Mouse (Mus musculus) brain, adult 2 months (tissue): Measurements from ENCODE around the gene Clybl.

Source experiments
- DNase-seq: peaks from one replicate; pipeline ENCODE4 v3.0.0; 2011; ENCODE audit warnings: low read depth, low spot score

The Clybl gene

DNA sequence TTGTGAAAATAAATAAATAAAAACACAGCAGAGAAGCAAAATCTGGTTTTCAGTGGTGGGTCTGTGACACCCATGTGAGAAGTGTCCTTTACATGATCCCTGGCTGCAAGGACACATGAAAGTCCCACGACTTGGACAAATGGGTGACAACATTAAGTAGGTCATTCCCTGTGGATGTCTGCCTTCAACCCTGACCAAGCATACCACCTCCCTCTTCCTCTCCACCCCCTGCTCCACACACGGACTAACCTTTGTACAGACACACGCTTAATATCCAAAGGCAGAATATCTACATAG, 203.7 kb downstream of the Clybl start:
- DNase-seq = peak; percentile 66

DNA sequence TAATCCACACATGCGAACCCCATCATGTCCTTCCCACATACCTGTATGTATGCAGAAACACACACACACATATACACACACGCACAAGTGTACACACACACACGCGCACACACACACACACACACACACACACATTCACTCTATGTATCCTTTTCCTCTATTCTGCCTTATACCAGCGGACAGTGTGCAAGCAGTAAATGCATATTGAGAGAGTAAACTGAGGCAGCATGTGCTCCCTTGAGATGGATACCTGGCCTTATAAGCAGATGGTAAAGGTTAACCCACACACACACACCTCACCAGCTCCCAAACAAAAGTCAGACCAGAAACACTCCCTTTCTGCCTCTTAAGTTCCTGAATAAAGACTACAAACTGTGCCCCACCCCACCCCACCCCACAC, 204.3 kb downstream of the Clybl start:
- DNase-seq = no peak

DNA sequence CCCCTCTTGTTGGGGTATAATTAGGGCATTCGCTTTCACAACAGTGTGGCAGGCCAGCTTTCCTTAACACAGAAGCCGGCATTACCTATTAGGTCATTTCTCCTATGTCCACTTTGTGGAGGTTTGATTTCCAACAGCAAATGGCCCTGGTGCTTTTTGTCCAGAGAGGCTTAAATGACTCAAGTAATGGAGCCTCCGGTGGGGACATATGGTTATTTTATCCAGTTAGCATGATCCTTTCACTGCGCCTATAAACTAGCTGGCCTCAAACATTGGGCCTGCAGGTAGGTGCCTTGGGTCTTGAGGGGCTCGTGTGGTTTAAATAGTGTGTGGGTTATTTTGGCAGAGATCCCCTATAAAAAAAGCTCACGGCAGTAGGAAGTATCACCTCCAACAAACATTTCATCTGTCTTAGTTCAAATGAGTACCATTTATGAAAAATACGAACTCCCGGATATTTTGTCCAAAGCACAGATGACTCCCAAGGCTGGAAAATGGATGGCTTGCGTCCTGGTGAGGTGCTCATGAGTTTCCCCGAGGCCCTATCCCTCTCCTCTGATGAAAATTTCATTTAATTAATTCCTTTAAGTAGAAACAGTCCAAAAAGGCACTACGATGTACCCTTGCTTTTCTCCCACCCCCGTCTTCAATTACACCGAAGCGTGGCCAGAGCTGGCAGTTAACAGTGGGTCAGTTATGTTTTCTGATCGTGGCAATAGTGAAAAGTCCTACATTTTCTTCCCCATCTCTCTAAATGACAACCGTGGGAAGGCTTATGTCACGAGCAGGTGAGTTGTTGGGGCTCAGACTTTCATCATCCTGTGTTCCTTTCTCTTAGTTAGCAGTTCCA, 205.0 kb downstream of the Clybl start:
- peak; percentile 66 for DNase-seq

DNA sequence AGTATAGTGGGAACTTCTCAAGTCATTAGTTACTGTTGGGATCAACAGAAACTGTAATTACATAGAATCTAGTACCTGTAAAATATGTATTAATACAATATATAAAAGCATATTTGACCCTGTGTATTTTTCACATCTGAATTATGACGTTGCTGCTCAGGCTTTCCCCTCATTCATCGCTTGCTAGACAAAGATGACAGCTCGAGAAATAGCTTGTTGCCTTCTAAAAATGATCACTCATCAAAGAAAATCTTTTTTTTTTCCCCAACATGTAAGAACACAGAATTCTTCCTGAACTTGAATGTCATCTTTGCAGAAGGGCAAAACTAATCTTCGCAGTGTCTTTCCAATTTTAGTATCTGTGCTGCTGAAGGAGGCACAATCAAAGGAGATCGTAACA, 206.3 kb downstream of the Clybl start:
- no peak for DNase-seq

DNA sequence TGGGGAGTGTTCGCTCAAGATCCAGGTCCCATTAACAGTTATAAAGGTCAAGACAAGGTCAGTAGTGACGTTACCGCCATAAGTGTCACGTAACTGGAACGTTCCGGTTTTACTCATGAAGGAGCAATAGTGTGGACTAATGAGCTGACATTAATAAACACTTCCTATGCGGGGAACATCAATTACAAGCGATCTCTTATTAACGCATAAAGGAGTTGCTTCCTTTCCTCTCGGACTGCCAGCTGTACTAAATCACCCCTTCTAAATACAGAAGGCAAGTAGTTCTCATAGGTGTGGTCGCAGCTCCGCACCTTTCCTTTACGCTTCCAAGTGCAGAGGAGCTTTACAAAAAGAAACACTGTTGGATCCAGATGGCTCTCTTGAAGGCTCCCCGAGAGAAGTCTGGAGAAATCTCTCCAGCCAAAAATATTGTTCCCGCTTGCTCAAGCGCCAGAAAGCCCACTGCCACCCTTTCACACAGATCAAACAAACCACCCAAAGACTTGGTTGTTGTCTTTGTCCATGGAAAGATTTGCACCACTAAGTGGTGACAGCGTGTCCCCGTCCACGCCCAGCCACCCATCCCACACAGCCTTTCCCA, 207.0 kb downstream of the Clybl start:
- no peak for DNase-seq

DNA sequence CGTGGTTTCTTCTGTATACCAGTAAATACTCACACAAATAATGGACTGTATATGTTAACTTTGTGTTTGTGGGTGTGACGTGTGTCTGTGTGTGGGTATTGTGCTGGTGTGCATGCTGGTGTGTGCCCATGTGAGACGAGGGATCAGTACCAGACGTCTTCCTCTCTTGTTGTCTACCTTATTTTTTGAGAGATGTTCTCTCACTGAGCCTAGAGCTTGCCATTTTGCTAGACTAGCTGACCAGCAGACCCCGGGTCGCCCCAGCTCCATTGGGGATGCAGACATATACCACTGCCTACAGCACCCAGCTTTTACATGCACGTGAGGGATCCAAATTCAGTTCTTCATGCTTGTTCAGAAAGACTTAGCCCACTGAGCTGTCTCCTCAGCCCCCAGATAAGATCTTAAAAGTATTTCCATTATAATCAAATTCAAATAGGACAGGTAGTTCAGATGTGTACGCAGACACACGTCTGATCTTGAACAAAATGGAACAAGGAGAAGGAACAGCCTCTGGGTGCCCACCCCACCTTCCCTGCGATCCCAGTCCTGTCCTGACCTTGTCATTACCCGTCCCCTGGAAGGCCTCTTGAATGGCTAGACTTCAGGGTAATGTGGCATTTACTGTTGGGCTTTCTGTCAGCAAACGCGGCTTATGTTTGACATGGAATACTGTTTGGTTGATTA, 208.3 kb downstream of the Clybl start:
- DNase-seq = no peak

DNA sequence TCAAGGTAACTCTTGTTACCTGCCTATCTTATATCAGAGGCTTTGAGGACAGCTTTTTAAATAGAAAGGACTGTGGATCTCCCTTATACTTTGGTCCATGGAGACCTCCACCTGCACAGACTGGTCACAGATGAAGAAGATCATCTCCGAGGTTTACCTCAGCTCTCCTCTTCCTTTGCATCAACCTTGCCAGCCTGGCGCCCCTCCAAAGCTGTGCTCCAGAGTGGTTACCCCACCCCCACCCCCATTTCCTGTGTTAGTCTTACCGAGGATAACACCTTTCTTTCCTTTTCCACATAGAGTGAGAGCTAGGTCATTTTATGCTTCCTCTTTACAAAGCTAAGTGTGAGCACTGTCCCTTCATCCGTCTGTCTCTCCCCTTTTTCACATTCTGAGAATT, 209.4 kb downstream of the Clybl start:
- peak; percentile 73 for DNase-seq

DNA sequence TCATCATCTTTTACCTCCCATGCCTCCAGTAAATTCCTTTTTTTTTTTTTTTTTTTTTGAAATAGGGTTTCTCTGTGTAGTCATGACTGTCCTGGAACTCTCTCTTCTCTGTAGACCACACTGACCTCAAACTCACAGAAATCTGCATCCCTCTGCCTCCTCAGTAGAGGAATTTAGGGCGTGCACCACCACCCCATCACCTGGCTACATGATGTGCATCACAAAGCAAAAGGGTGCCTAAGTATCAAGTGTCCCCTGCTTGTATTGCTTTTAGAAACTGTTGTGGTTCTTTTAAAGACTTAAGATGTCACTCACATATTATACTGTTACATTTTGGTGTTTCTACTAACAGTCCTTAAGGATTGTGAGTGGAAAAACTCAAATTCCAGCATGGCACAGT, 211.6 kb downstream of the Clybl start:
- DNase-seq = no peak

DNA sequence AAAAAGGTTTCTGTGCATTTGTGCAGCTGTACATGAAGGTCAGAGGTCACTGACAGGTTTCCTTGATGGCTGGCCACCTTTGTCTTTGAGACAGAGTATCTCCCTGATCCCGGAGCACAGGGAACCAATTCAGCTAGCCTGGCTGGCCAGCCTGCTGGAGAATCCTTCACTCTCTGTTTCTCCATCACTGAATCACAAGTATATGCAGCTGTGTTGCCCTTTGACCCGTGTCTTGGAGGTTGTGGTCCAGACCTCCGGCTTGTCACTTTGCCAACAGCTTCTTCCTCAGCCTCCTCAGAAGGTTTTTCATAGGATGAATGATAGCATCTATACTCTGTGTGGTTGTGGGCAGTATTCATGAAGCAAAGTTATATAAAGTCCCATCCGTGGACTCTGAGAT, 217.2 kb downstream of the Clybl start:
- no peak for DNase-seq

DNA sequence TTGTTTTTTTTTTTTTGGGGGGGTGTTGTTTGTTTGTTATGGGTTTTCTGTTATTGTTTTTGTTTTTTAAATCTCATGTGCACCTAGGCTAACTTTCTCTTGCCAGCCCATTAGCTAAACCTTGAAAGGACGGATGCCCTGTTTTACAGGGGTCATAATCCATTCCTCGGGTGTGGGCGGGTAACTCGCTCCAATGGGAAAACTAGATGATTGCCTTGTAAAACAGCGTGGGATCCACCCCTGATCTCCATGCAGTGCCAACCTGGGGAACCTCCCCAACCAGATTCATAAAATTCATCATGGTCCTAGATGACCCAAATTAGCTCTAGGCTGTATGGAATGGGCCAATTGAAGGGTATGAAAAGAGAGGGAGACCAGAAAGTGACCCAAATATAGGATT, 218.4 kb downstream of the Clybl start:
- DNase-seq = no peak

DNA sequence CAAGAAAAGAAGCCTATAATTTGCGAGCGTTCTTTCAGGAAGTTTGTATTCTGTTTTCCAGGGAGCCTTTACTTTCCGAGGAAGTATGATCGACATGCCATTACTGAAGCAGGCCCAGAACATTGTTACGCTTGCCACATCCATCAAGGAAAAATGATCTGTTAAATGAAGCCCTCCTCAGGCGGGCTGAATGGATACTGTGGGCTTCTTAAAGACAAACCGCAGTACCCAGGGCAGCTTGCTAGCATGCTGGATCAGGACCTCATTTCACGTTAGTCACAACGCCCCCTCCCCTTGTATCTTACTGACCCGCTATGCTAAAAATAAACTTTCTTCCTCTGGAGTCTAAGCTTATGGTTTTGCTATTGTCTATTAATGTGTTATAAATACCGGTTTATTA, 220.4 kb downstream of the Clybl start:
- DNase-seq = no peak

DNA sequence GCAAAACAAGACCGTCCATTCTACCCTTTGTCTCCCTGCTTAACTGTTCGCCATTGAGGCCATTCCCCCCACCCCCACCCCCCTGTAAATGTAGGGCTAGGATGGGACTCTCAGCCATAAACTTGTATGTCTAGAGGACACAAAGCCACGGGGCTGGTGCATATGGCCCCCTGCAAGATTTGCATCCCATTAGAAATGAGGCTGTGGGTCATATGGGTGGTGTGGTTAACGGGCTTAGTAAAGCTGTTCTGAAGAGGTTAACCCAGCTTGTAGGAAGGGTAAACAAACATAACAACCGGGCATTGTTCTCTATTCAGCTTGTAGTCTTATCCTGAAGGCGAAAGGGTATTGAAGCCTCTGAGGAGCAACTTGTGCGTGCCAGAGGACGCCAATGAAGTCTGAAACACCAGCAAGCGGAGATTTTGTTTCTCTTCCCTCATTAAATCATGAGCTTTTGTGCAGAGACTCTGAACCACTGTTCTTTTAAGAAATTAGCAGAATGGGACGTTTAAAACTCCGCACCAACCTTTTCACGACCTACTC, 221.3 kb downstream of the Clybl start:
- DNase-seq = no peak

DNA sequence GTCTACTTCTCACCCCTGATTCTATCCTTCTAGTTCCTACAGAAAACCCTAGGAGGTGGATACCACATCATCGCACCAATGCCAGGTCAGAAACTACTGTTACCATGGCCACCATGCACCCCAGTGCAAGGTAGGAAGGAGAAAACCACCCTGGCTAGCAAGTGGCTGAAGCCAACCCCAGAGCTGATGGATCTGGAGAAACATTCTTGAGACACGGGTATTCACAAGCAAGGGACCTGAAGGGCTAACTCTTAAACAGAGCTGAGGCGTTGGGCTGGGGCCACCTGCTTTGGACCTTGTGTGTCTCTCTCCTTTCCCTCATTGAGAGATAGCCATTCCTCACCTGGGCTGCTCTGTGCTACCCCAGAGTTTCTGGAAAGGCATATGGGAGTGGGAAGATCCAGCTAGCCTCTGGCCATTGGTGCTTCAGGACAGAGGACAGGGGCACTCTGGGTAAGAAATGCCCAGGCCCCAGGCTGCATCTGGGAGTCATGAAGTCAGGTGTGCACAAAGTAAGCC, 222.0 kb downstream of the Clybl start:
- DNase-seq = no peak

DNA sequence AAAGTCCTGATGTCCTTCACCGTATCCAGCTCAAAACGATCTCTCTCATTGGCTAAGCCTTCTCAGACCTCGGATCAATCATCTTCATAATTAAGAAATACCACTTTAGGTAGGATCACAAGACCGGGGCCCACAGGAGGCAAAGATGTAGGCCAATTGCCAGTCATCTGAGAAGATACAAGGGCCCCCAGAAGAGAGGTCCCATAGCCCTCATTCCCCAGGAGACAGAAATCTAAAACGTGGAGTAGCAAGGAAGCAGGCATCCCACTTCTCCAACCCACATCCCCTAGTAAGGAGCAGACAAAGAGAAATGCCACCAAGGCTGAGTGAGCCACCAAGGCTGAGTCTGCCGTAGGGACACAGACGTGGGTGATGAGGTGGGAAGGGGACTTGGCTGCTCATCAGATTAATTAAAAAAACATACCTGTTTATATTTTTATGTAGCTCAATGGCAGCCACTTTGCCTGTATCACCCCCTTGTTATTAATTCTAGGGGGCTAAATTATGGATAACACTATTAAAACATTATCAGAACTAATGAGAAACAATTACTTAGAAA, 223.2 kb downstream of the Clybl start:
- no peak for DNase-seq

DNA sequence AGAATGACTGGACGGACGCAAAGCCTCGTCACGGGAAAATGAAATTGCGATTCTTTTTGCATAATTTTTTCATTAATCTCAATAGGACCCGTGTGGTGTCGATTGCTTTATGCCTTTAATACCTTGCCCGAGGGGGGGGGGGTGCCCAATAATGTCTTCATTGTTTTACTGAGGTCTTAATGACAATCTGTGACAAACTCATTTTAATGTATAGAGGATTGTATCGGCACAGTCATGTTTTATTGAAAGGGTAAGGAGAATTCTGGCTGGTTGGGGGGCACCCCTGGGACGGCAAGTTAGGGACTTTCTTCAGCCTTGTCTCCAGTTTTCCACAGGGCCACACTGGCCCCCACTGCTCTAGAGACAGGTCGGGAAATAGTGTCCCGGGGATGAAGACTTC, 223.7 kb downstream of the Clybl start:
- no peak for DNase-seq

DNA sequence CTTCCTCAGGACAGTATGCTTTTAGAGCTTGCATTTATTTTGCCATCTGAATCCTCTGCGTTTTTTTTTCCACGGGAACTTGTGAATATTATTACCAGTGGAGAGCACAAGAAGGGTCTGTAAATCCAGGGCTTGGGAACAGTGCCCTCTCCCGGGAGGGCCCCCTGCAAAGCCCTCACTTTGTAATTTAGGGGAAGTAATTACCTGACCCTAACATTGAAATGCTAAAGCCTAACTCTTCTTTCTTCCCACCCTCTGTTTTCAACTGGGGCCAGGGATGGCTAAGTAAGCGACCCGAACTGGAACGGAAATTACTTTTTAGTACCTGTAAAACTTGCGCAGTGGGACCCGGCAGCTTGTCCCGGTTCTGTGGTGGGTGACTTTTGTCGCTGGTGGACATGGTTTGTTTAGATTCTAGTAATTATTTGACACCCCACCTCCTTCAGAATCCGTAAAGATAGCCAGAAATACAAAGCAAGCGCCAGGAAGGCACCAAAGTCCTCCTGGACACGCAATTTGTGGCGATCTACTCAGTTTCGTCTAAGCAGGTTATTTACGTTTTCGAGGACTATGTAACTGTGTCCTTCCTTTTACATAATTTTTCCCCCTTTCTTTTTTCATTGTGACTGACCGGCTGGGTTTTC, 224.5 kb downstream of the Clybl start:
- no peak for DNase-seq

DNA sequence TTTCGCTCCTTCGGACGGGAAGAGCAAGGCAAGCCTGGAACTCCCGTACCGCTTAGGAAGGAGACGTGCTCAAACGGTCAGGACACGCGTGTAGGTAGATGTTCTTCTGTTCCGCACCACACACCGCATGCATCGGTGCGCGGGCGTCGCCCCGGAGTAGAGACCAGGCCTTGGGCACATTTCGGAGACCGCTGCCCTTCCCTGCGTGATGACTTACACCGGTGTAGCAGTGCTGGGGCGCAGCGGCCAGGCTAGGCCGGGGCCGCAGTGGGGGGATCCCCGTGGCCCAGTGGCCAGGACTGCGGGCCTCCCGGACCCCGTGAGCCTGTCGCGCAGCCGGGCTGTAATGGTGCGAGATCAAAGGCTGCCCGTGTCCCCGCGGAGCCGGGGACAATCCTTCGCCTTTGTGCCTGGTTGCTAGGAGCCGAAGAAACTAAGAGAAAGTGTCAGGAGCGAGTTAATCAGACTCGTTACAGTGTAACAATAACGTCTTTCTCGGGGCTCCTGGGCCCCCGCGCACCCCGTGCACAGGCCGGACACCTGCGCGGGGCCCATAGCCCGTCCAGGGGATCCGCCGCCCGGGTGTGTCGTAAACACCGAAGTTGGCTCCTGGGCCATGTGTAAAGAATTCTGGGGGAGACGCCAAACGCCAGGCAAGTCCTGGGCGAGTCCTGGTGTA, 225.2 kb downstream of the Clybl start:
- DNase-seq = no peak

DNA sequence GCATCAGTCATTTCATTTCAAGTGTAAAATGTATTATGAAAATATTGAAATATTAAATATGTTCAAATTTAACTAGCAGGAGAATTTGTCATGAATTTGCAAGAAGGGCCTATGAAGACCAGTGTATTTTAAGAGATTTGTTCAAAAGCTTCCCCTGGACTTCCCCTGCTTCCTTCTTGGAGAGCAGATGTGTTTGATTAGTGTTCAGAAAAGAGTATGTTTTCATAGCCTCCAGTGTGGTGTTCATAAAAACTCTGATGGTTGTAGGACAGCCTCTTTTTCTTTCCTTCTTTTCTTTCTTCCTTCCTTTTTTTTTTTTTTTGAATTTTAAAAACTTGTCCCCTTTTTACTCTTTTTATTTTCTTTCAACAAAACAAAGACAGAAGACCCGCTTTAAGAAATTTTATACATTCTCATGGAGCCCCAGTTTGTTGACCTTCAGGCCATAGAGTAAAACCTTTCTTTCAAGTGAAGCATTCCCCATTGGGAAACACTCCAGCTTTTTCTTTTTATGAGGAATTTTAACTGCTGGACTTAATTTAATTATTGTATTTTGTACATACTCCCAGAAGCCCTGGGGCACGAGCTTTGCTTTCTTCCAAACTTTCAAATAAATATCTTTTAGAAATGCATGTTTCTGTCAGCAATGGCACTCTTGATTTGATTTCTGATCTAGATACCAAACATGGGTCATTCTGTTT, 231.5 kb downstream of the Clybl start:
- no peak for DNase-seq

DNA sequence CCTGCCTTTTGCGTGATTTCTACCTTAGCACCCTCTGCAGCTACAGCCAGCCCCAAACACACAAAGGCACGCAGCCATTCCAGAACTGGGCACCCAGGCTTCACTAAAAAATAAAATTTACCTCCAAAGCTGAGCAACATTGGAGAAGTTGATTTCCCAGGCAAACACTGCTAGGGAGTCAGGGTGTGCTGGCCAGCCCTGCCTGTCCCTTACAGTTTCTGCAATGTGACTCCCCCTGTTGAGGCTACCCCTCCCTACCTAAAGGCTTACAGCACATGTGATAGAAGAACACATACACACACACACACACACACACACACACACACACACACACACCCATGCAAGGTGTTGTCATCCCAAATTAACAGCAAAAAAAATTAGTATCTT, 232.0 kb downstream of the Clybl start:
- DNase-seq = no peak

DNA sequence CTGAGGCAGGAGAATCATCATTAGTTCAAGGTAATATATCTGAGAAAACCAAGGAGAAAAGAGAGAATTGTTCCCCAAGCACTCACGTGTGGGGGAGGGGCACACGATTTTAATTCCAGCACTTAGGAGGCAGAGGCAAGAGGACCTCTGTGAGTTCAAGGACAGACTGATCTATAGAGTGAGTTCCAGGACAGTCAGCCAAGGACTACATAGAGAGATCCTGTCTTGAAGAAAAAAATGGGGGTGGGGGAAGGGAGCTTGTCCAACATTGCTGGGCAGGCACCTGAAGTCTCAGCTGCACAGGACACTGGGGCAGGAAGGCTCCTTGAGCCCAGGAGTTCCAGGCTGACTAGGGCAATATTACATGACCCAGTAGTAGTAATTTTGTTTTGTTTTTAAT, 233.3 kb downstream of the Clybl start:
- no peak for DNase-seq
